In genomic region chr16:9737131-9737530, GRCm38 (mm10) we compare ENCODE assay signal across 16 mouse cellular contexts.
DNase-seq lines count a peak whose midpoint lies in the region; ATAC-seq and TF ChIP-seq lines count a peak whose summit lies in the region.
"Had no signal": no experiment of that assay in that cellular context is flagged by ENCODE, and none has a peak within 500 bp of the region (broad histone marks: within the 10 kb centered on the region; RNA-seq: fewer than 3 reads in every experiment).

No protein-coding gene starts in this region.

- H3K9ac ChIP-seq in kidney, embryonic 14.5 days (ENCODE audit: low read depth, low read length): no peak overlapping the region
- no peak overlapping the region for H3K9ac ChIP-seq in midbrain, postnatal 0 days (replicated peaks; ENCODE audit: low read length, poor library complexity, severe bottlenecking)
- H3K9ac ChIP-seq in midbrain, embryonic 11.5 days (ENCODE audit: low read length): no peak overlapping the region
- H3K9ac ChIP-seq: forebrain, embryonic 12.5 days; heart, embryonic 13.5 days; limb, embryonic 12.5 days; lung, embryonic 14.5 days; midbrain, embryonic 12.5 days had no signal

- no peaks in the 10 kb centered on the region; the same call in 1 of the 2 replicates for H3K27me3 ChIP-seq in kidney, adult 2 months (replicated peaks; ENCODE audit: control insufficient read depth, insufficient read depth, low read length)
- no peaks in the 10 kb centered on the region for H3K27me3 ChIP-seq in kidney, embryonic 14.5 days (ENCODE audit: control insufficient read depth, insufficient read depth, low read length)
- no peaks in the 10 kb centered on the region for H3K27me3 ChIP-seq in midbrain, postnatal 0 days (ENCODE audit: insufficient read depth, low read length)
- no peaks in the 10 kb centered on the region for H3K27me3 ChIP-seq in midbrain, embryonic 11.5 days (ENCODE audit: control insufficient read depth, insufficient read depth, low read length)
- H3K27me3 ChIP-seq: forebrain, embryonic 12.5 days; heart, embryonic 13.5 days; limb, embryonic 12.5 days; midbrain, embryonic 12.5 days had no signal

- peak; percentile 40; the same call in 1 of the 2 replicates for TF ChIP-seq CTCF in kidney, adult 2 months (conservative IDR thresholded peaks at IDR 0.05; ENCODE audit: insufficient read depth, insufficient read length, low read depth, low read length)
- TF ChIP-seq CTCF in midbrain, postnatal 0 days (IDR thresholded peaks at IDR 0.05): peak; percentile 65

- no peak overlapping the region for H3K4me2 ChIP-seq in kidney, embryonic 14.5 days (replicated peaks; ENCODE audit: low read depth, low read length)
- no peak overlapping the region for H3K4me2 ChIP-seq in midbrain, postnatal 0 days (ENCODE audit: low read depth, low read length, poor library complexity, severe bottlenecking)
- no peak overlapping the region for H3K4me2 ChIP-seq in midbrain, embryonic 11.5 days
- H3K4me2 ChIP-seq: forebrain, embryonic 12.5 days; heart, embryonic 13.5 days; limb, embryonic 12.5 days; lung, embryonic 14.5 days; midbrain, embryonic 12.5 days had no signal

- DNase-seq in adrenal gland, postnatal 10 days: peak; percentile 9
- no peak for DNase-seq in adrenal gland, postnatal 25 days
- no peak for DNase-seq in kidney, adult 2 months
- DNase-seq in midbrain, postnatal 0 days (ENCODE audit: low spot score): no peak
- no peak for DNase-seq in midbrain, embryonic 11.5 days (ENCODE audit: low spot score, missing footprints)
- DNase-seq in frontal cortex, postnatal 14 days (ENCODE audit: low spot score in 2 of 2): no peak
- DNase-seq in thymus, postnatal 36 days: no peak
- DNase-seq: cerebellum, adult 8-10 months; kidney, postnatal 14 days; lung, embryonic 14.5 days had no signal

- no peak for ATAC-seq in kidney, embryonic 14.5 days (ENCODE audit: low FRiP score, low TSS enrichment)
- no peak for ATAC-seq in midbrain, postnatal 0 days (ENCODE audit: low FRiP score)
- ATAC-seq in midbrain, embryonic 11.5 days (ENCODE audit: low FRiP score): no peak

- 25% methylated on average over 2 of the region's 2 CpGs for WGBS in kidney, adult 2 months
- 28% methylated on average over 2 of the region's 2 CpGs for WGBS in kidney, embryonic 14.5 days
- 30% methylated on average over 2 of the region's 2 CpGs for WGBS in midbrain, postnatal 0 days
- WGBS in midbrain, embryonic 11.5 days: 16% methylated on average over 2 of the region's 2 CpGs

- H3K4me3 ChIP-seq in kidney, adult 2 months (ENCODE audit: insufficient read depth, low read depth, low read length): no peak overlapping the region
- no peak overlapping the region for H3K4me3 ChIP-seq in kidney, embryonic 14.5 days (ENCODE audit: low read length)
- no peak overlapping the region for H3K4me3 ChIP-seq in midbrain, postnatal 0 days (ENCODE audit: low read depth, low read length)
- no peak overlapping the region for H3K4me3 ChIP-seq in midbrain, embryonic 11.5 days (ENCODE audit: low read depth, low read length)
- H3K4me3 ChIP-seq: forebrain, embryonic 12.5 days; heart, embryonic 13.5 days; limb, embryonic 12.5 days; midbrain, embryonic 12.5 days had no signal

- no peaks in the 10 kb centered on the region for H3K36me3 ChIP-seq in kidney, adult 2 months (ENCODE audit: control insufficient read depth, insufficient read depth, low read length)
- H3K36me3 ChIP-seq in kidney, embryonic 14.5 days (ENCODE audit: control insufficient read depth, insufficient read depth, low read length): no peaks in the 10 kb centered on the region
- H3K36me3 ChIP-seq in midbrain, postnatal 0 days (ENCODE audit: insufficient read depth, low read length): no peaks in the 10 kb centered on the region
- no peaks in the 10 kb centered on the region for H3K36me3 ChIP-seq in midbrain, embryonic 11.5 days (ENCODE audit: control insufficient read depth, insufficient read depth, low read length)
- H3K36me3 ChIP-seq: forebrain, embryonic 12.5 days; heart, embryonic 13.5 days; limb, embryonic 12.5 days; midbrain, embryonic 12.5 days had no signal

- H3K4me1 ChIP-seq in kidney, adult 2 months (ENCODE audit: control insufficient read depth, insufficient read depth, low read length): no peaks in the 10 kb centered on the region
- H3K4me1 ChIP-seq in kidney, embryonic 14.5 days (ENCODE audit: control insufficient read depth, insufficient read depth, low read length): no peaks in the 10 kb centered on the region
- H3K4me1 ChIP-seq in midbrain, postnatal 0 days (ENCODE audit: insufficient read depth, low read length): no peaks in the 10 kb centered on the region
- no peaks in the 10 kb centered on the region for H3K4me1 ChIP-seq in midbrain, embryonic 11.5 days (ENCODE audit: control insufficient read depth, insufficient read depth, low read length)
- H3K4me1 ChIP-seq: heart, embryonic 13.5 days; limb, embryonic 12.5 days; midbrain, embryonic 12.5 days had no signal

- TF ChIP-seq POLR2A in kidney, adult 2 months (IDR thresholded peaks at IDR 0.05; ENCODE audit: low read depth, low read length): no peak

- H3K27ac ChIP-seq in kidney, adult 2 months (ENCODE audit: insufficient read depth, low read depth, low read length): no peak overlapping the region
- no peak overlapping the region for H3K27ac ChIP-seq in kidney, embryonic 14.5 days (ENCODE audit: low read depth, low read length)
- H3K27ac ChIP-seq in midbrain, postnatal 0 days (ENCODE audit: low read depth, low read length): no peak overlapping the region
- no peak overlapping the region for H3K27ac ChIP-seq in midbrain, embryonic 11.5 days (ENCODE audit: low read depth, low read length)
- H3K27ac ChIP-seq: forebrain, embryonic 12.5 days; heart, embryonic 13.5 days; limb, embryonic 12.5 days; macrophage; midbrain, embryonic 12.5 days had no signal

- no peaks in the 10 kb centered on the region for H3K9me3 ChIP-seq in kidney, embryonic 14.5 days (ENCODE audit: control insufficient read depth, low read length)
- no peaks in the 10 kb centered on the region for H3K9me3 ChIP-seq in midbrain, postnatal 0 days (ENCODE audit: low read length)
- no peaks in the 10 kb centered on the region for H3K9me3 ChIP-seq in midbrain, embryonic 11.5 days (ENCODE audit: control insufficient read depth, low read length)
- H3K9me3 ChIP-seq: forebrain, embryonic 12.5 days; heart, embryonic 13.5 days; limb, embryonic 12.5 days; midbrain, embryonic 12.5 days had no signal
